Mouse (Mus musculus): ENCODE data around the gene Cbx1. TPM values are rescaled to one million over a fixed set of nuclear protein-coding genes. Genes with fewer than 3 reads are reported as not detected.

The Cbx1 gene
- polyA plus RNA-seq, 1 experiment from 2014 or later = 112 TPM

- Histone ChIP-seq H3K27ac (ENCODE audit: low read depth) (peak overlapping the region; percentile 70; the same call in 1 of the 2 replicates), H3K36me3 (ENCODE audit: insufficient read depth) (peaks cover 80% of the 10 kb centered on the region), H3K9ac (peak overlapping the region; percentile 51), H3K27me3 (ENCODE audit: insufficient read depth, low read length) (no peaks in the 10 kb centered on the region), H3K9me3 (ENCODE audit: low read depth, low read length) (no peaks in the 10 kb centered on the region), H3K4me3 (ENCODE audit: low read depth, low read length) (peak overlapping the region; percentile 44), H3K4me1 (ENCODE audit: insufficient read depth) (peaks cover 35% of the 10 kb centered on the region), H3K4me2 (peak overlapping the region; percentile 95)
- 10% methylated on average over 13 of the region's 13 CpGs for WGBS
- DNase-seq (no peak), ATAC-seq (ENCODE audit: insufficient read depth) (peak; percentile 33; the same call in 1 of the 2 replicates)
- TF ChIP-seq CTCF (IDR thresholded peaks at IDR 0.05; ENCODE audit: low read depth) = no peak
Observed at GRCm38 (mm10) chr11:96823471-96823837, 34.5 kb downstream of the Cbx1 start.

DNA sequence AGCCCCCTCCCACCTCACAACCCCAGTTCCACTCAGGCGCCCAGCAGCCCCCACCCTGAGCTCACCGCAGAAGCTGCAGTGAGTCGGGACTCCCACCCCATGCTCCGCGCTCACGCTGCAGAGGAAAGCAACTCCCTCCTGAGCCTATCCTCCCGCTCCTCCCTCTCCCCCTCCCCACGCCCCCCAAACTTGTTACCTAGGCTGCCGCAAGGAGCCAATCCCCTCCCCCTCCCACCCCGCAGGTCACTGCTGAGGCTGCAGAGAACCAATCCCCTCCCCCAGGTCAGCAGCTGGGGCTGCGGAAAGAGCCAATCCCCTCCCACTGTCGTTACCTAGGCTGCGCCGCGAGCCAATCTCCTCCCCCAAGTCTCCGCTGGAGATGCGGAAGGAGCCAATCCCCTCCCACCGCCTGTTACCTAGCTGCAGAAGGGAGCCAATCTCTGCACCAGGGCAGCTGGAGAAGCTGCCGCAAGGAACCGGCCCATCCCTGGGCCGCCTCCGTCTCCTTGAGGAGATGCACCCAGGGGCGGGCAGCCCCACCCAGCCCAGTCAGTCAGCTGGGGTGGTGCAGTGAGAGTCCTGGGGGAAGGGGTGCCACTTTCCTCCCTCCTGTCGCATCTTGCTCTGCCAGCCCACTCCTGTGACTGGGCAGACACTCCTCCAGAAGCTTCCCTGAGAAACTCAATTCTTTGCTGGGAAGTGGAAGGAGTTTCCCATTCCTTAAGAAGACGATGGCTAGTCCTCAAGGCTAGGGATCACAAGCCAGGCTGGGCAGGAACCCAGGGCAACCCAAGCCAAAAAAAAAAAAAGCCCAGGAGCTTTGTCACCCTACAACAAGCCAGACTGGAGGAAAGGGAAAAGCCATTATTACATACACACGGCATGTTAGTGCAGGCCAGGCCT, 35.2 kb downstream of the Cbx1 start:
- Histone ChIP-seq H3K27ac (ENCODE audit: low read depth) (peak overlapping the region; percentile 70), H3K4me2 (peak overlapping the region; percentile 95), H3K4me1 (ENCODE audit: insufficient read depth) (peaks cover 35% of the 10 kb centered on the region), H3K9ac (peak overlapping the region; percentile 51), H3K9me3 (ENCODE audit: low read depth, low read length) (no peaks in the 10 kb centered on the region), H3K36me3 (ENCODE audit: insufficient read depth) (peaks cover 73% of the 10 kb centered on the region), H3K4me3 (ENCODE audit: low read depth, low read length) (peak overlapping the region; percentile 44), H3K27me3 (ENCODE audit: insufficient read depth, low read length) (no peaks in the 10 kb centered on the region)
- peak; percentile 82 for ATAC-seq (ENCODE audit: insufficient read depth)
- WGBS = 1% methylated on average over 26 of the region's 26 CpGs
- peak; percentile 95 for DNase-seq
- no peak for TF ChIP-seq CTCF (IDR thresholded peaks at IDR 0.05; ENCODE audit: low read depth)

GRCm38 (mm10) chr11:96824783-96825495, 36.0 kb downstream of the Cbx1 start:
- peak overlapping the region; percentile 95 for H3K4me2 ChIP-seq
- ATAC-seq (ENCODE audit: insufficient read depth) (no peak), DNase-seq (peak; percentile 84)
- H3K9ac ChIP-seq = peak overlapping the region; percentile 51; the same call in 1 of the 2 replicates
- WGBS = 26% methylated on average over 7 of the region's 7 CpGs
- H3K36me3 ChIP-seq (ENCODE audit: insufficient read depth) = peaks cover 65% of the 10 kb centered on the region
- 0 out of 2 replicates have a peak overlapping the region, but pooled peaks have one; percentile 8 for H3K4me3 ChIP-seq (ENCODE audit: low read depth, low read length)
- no peak for TF ChIP-seq CTCF (IDR thresholded peaks at IDR 0.05; ENCODE audit: low read depth)
- H3K27ac ChIP-seq (ENCODE audit: low read depth) = peak overlapping the region; percentile 62
- H3K4me1 ChIP-seq (ENCODE audit: insufficient read depth) = peaks cover 35% of the 10 kb centered on the region
- H3K9me3 ChIP-seq (ENCODE audit: low read depth, low read length) = no peaks in the 10 kb centered on the region
- no peaks in the 10 kb centered on the region for H3K27me3 ChIP-seq (ENCODE audit: insufficient read depth, low read length)

DNA sequence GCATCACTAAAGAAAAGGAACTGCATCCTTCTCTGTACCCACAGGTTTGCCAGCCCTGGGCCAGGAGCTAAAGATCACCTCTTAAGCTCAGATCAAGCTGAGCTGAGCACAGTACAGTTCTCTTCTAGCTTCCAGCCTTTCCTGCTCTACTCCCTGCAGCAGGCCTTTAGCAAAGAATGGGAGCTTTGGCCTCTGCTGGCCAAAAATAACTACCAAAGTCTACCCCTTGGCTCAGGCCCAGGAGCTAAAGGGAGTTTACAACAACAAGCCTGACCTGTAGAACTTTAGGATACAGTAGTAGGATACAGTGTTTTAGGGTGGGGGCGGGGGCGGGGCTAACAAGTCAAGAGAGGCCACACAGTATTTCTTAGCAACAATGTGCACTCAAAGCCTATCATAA, 37.6 kb downstream of the Cbx1 start:
- peak overlapping the region; percentile 42; the same call in 1 of the 2 replicates for H3K27ac ChIP-seq (ENCODE audit: low read depth)
- TF ChIP-seq CTCF (IDR thresholded peaks at IDR 0.05; ENCODE audit: low read depth) = no peak
- H3K4me3 ChIP-seq (ENCODE audit: low read depth, low read length) = peak overlapping the region; percentile 11; the same call in 1 of the 2 replicates
- H3K36me3 ChIP-seq (ENCODE audit: insufficient read depth) = peaks cover 50% of the 10 kb centered on the region
- peak overlapping the region; percentile 95 for H3K4me2 ChIP-seq
- H3K9ac ChIP-seq = peak overlapping the region; percentile 5; the same call in 1 of the 2 replicates
- no peaks in the 10 kb centered on the region for H3K9me3 ChIP-seq (ENCODE audit: low read depth, low read length)
- 77% methylated on average over 2 of the region's 2 CpGs for WGBS
- no peaks in the 10 kb centered on the region for H3K27me3 ChIP-seq (ENCODE audit: insufficient read depth, low read length)
- ATAC-seq (ENCODE audit: insufficient read depth) = no peak
- peak; percentile 29 for DNase-seq
- peaks cover 35% of the 10 kb centered on the region for H3K4me1 ChIP-seq (ENCODE audit: insufficient read depth)

GRCm38 (mm10) chr11:96827062-96827581, 38.2 kb downstream of the Cbx1 start:
- Histone ChIP-seq H3K4me2 (peak overlapping the region; percentile 95), H3K36me3 (ENCODE audit: insufficient read depth) (peaks cover 43% of the 10 kb centered on the region), H3K9me3 (ENCODE audit: low read depth, low read length) (no peaks in the 10 kb centered on the region), H3K4me3 (ENCODE audit: low read depth, low read length) (peak overlapping the region; percentile 6; the same call in 1 of the 2 replicates), H3K27me3 (ENCODE audit: insufficient read depth, low read length) (no peaks in the 10 kb centered on the region), H3K27ac (ENCODE audit: low read depth) (0 out of 2 replicates have a peak overlapping the region, but pooled peaks have one; percentile 42), H3K9ac (no peak overlapping the region), H3K4me1 (ENCODE audit: insufficient read depth) (peaks cover 35% of the 10 kb centered on the region)
- DNase-seq (no peak), ATAC-seq (ENCODE audit: insufficient read depth) (no peak)
- TF ChIP-seq CTCF (IDR thresholded peaks at IDR 0.05; ENCODE audit: low read depth) = no peak
- 69% methylated on average over 12 of the region's 12 CpGs for WGBS

- Histone ChIP-seq H3K27me3 (ENCODE audit: insufficient read depth, low read length) (no peaks in the 10 kb centered on the region), H3K36me3 (ENCODE audit: insufficient read depth) (peaks cover 35% of the 10 kb centered on the region), H3K9ac (peak overlapping the region; percentile 4; the same call in 1 of the 2 replicates), H3K4me1 (ENCODE audit: insufficient read depth) (peaks cover 35% of the 10 kb centered on the region), H3K9me3 (ENCODE audit: low read depth, low read length) (no peaks in the 10 kb centered on the region), H3K27ac (ENCODE audit: low read depth) (no peak overlapping the region), H3K4me2 (peak overlapping the region; percentile 95), H3K4me3 (ENCODE audit: low read depth, low read length) (peak overlapping the region; percentile 84; the same call in 1 of the 2 replicates)
- 62% methylated on average over 9 of the region's 9 CpGs for WGBS
- no peak for TF ChIP-seq CTCF (IDR thresholded peaks at IDR 0.05; ENCODE audit: low read depth)
- ATAC-seq (ENCODE audit: insufficient read depth) = no peak
- no peak for DNase-seq
Observed at GRCm38 (mm10) chr11:96827917-96828316, 39.0 kb downstream of the Cbx1 start.

Measured in lung, embryonic 14.5 days (tissue).